Mouse (Mus musculus) adipose tissue, adult 10 weeks (tissue): Measurements from ENCODE around the gene Krtdap. TPM values are rescaled to one million over a fixed set of nuclear protein-coding genes. Genes with fewer than 3 reads are reported as not detected.

Experiments used
- polyA plus RNA-seq: library from polyadenylated mRNA; stranded (reverse); fragments of 350-450 nt; fragmentation: Illumina TruSeq; extraction: RNeasy Lipid Tissue Mini Kit (QIAGEN cat#74804); gene quantifications from one replicate; pipeline ENCODE4 v1.2.3, GENCODE M21; 2014; ENCODE audit warnings: low read depth, low replicate concordance

The Krtdap gene
- polyA plus RNA-seq, result not detected

GRCm38 (mm10) chr7:30787377-30788022 lies at the start of gene Krtdap:
Gene Krtdap (plus strand): TSS chr7:30787896.

GRCm38 (mm10) chr7:30743617-30744016 lies 44.1 kb upstream of the Krtdap start, which contains the start of gene Gapdhs:
Gene Gapdhs (minus strand): TSS chr7:30743681.

GRCm38 (mm10) chr7:30751086-30751669 lies 36.5 kb upstream of the Krtdap start, which contains the start of gene Sbsn:
Gene Sbsn (plus strand): TSS chr7:30751471.

GRCm38 (mm10) chr7:30763456-30763855 lies 24.2 kb upstream of the Krtdap start, which contains the start of gene Dmkn:
Gene Dmkn (plus strand): TSS chr7:30763756.

GRCm38 (mm10) chr7:30823675-30824074 lies 36.0 kb downstream of the Krtdap start, which contains the start of gene Ffar2:
Gene Ffar2 (minus strand): TSS chr7:30823775.

Other genes starting within 250 kb of the Krtdap start
- gene Hspb6, start 235.7 kb upstream of the Krtdap start, polyA plus RNA-seq, result 19.1 TPM
- 13.6 TPM for gene Proser3, start 235.6 kb upstream of the Krtdap start, polyA plus RNA-seq
- gene Lin37, start 228.1 kb upstream of the Krtdap start, polyA plus RNA-seq, result 26.3 TPM
- gene U2af1l4, start 224.6 kb upstream of the Krtdap start, polyA plus RNA-seq, result 50.0 TPM
- 6.5 TPM for gene Gm49396, start 224.6 kb upstream of the Krtdap start, polyA plus RNA-seq
- gene Psenen, start 224.3 kb upstream of the Krtdap start, polyA plus RNA-seq, result 138 TPM
- gene Igflr1, start 222.5 kb upstream of the Krtdap start, polyA plus RNA-seq, result 2.8 TPM
- 28.8 TPM for gene Kmt2b, start 199.2 kb upstream of the Krtdap start, polyA plus RNA-seq
- gene Zbtb32, start 189.0 kb upstream of the Krtdap start, polyA plus RNA-seq, result 2.1 TPM
- 25.2 TPM for gene Upk1a, start 175.0 kb upstream of the Krtdap start, polyA plus RNA-seq
- 824 TPM for gene Cox6b1, start 161.7 kb upstream of the Krtdap start, polyA plus RNA-seq
- not detected for gene Etv2, start 152.0 kb upstream of the Krtdap start, polyA plus RNA-seq
- 55.3 TPM for gene Rbm42, start 137.6 kb upstream of the Krtdap start, polyA plus RNA-seq
- gene Haus5, start 122.9 kb upstream of the Krtdap start, polyA plus RNA-seq, result 12.3 TPM
- 2.8 TPM for gene Pmis2, start 116.3 kb upstream of the Krtdap start, polyA plus RNA-seq
- gene 2200002J24Rik, start 89.0 kb upstream of the Krtdap start, polyA plus RNA-seq, result not detected
- gene Atp4a, start 75.7 kb upstream of the Krtdap start, polyA plus RNA-seq, result 66.9 TPM
- gene Tmem147, start 58.4 kb upstream of the Krtdap start, polyA plus RNA-seq, result 135 TPM
- 58.5 TPM for gene Gapdhs, start 44.2 kb upstream of the Krtdap start, polyA plus RNA-seq
- 31.5 TPM for gene Sbsn, start 36.4 kb upstream of the Krtdap start, polyA plus RNA-seq
- gene Dmkn, start 24.1 kb upstream of the Krtdap start, polyA plus RNA-seq, result 12.2 TPM
- 29.9 TPM for gene Ffar2, start 35.9 kb downstream of the Krtdap start, polyA plus RNA-seq
- gene Ffar3, start 68.3 kb downstream of the Krtdap start, polyA plus RNA-seq, result not detected
- not detected for gene Ffar1, start 73.7 kb downstream of the Krtdap start, polyA plus RNA-seq
- gene Cd22, start 92.4 kb downstream of the Krtdap start, polyA plus RNA-seq, result 0.56 TPM
- 0.88 TPM for gene Mag, start 127.0 kb downstream of the Krtdap start, polyA plus RNA-seq
- gene Hamp2, start 136.8 kb downstream of the Krtdap start, polyA plus RNA-seq, result not detected
- gene Hamp, start 156.1 kb downstream of the Krtdap start, polyA plus RNA-seq, result not detected
- 105 TPM for gene Usf2, start 168.9 kb downstream of the Krtdap start, polyA plus RNA-seq
- gene Lsr, start 185.6 kb downstream of the Krtdap start, polyA plus RNA-seq, result 45.5 TPM
- gene Fam187b, start 185.9 kb downstream of the Krtdap start, polyA plus RNA-seq, result 13.2 TPM